Mouse (Mus musculus) myocyte (in vitro differentiated cells): ENCODE measurements around the gene Qrich2.

Source experiments
- E2F4 ChIP-seq: IDR thresholded peaks from one replicate; pipeline ENCODE4 v1.6.1; 2011; ENCODE audit warnings: mild to moderate bottlenecking, control low read depth, moderate library complexity; ENCODE audit not compliant: insufficient read depth
- POLR2A ChIP-seq: IDR thresholded peaks from one replicate; pipeline ENCODE4 v1.6.1; 2011; ENCODE audit warnings: low read depth, mild to moderate bottlenecking, control low read depth, moderate library complexity; ENCODE audit not compliant: insufficient read length
- USF1 ChIP-seq: IDR thresholded peaks from one replicate; pipeline ENCODE4 v1.6.1; 2011; ENCODE audit warnings: low read depth, mild to moderate bottlenecking, control low read depth, moderate library complexity

- TF ChIP-seq USF1 (no peak), POLR2A (no peak), E2F4 (no peak)
Observed at GRCm38 (mm10) chr11:116417054-116417453, 49.0 kb downstream of the Qrich2 start.
